In the genomic region with DNA sequence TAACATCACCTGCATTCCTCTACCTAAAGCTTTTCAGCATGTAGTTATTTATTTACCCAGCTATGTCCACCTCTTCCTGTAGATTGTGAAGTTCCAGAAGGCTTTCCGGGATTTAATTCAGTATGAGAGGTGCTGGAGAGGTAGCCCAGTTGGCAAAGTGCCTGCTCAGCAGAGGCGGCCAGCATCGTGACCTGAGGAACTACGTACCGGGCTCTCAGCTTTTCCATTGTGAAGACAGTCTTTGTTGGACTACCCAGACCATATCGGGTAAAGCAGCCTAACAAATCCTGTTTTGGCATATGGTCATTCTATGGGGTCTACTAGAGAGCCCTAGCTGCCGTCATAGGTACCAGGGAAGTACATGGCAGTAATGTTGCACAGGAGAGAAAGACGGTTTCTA, we compare ENCODE assay signal across 17 mouse cellular contexts. TPM values are rescaled to one million over a fixed set of nuclear protein-coding genes. Genes with fewer than 3 reads are reported as not detected.
DNase-seq lines count a peak whose midpoint lies in the region; ATAC-seq and TF ChIP-seq lines count a peak whose summit lies in the region.
"Had no signal": no experiment of that assay in that cellular context is flagged by ENCODE, and none has a peak within 500 bp of the region (broad histone marks: within the 10 kb centered on the region; RNA-seq: fewer than 3 reads in every experiment).

No protein-coding gene starts in this region.

- no peak overlapping the region for H3K27ac ChIP-seq in heart, adult 2 months
- H3K27ac ChIP-seq in lung, postnatal 0 days (ENCODE audit: low read length), result no peak overlapping the region
- H3K27ac ChIP-seq in midbrain, embryonic 13.5 days, result no peak overlapping the region
- H3K27ac ChIP-seq: forebrain, embryonic 12.5 days; hindbrain, embryonic 12.5 days; limb, embryonic 13.5 days; liver, embryonic 13.5 days; macrophage; midbrain, embryonic 10.5 days had no signal

- no peaks in the 10 kb centered on the region for H3K36me3 ChIP-seq in heart, adult 2 months (ENCODE audit: control insufficient read depth, insufficient read depth, low read length)
- H3K36me3 ChIP-seq in lung, postnatal 0 days (ENCODE audit: insufficient read depth, low read length), result no peaks in the 10 kb centered on the region
- no peaks in the 10 kb centered on the region for H3K36me3 ChIP-seq in midbrain, embryonic 13.5 days
- H3K36me3 ChIP-seq: forebrain, embryonic 12.5 days; hindbrain, embryonic 12.5 days; limb, embryonic 13.5 days; liver, embryonic 13.5 days; midbrain, embryonic 10.5 days had no signal

- H3K79me2 ChIP-seq in heart, adult 2 months (replicated peaks; ENCODE audit: control insufficient read depth, insufficient read depth, low read length), result no peaks in the 10 kb centered on the region

- no peaks in the 10 kb centered on the region for H3K27me3 ChIP-seq in heart, adult 2 months (ENCODE audit: control insufficient read depth, insufficient read depth, low read length)
- H3K27me3 ChIP-seq in lung, postnatal 0 days (replicated peaks; ENCODE audit: insufficient read depth, low read length), result no peaks in the 10 kb centered on the region
- no peaks in the 10 kb centered on the region for H3K27me3 ChIP-seq in midbrain, embryonic 13.5 days
- H3K27me3 ChIP-seq: forebrain, embryonic 12.5 days; hindbrain, embryonic 12.5 days; limb, embryonic 13.5 days; liver, embryonic 13.5 days had no signal

- H3K9me3 ChIP-seq in lung, postnatal 0 days (ENCODE audit: low read length), result no peaks in the 10 kb centered on the region
- H3K9me3 ChIP-seq in midbrain, embryonic 13.5 days, result no peaks in the 10 kb centered on the region
- H3K9me3 ChIP-seq: forebrain, embryonic 12.5 days; hindbrain, embryonic 12.5 days; limb, embryonic 13.5 days; liver, embryonic 13.5 days; midbrain, embryonic 10.5 days had no signal

- DNase-seq in heart, postnatal 4 days, result peak; percentile 17
- DNase-seq in heart, adult 2 months, result no peak
- DNase-seq in fat pad, adult 2 months (ENCODE audit: extremely low read depth, low read depth, low spot score), result peak; percentile 39
- DNase-seq in kidney, postnatal 10 days, result peak; percentile 36
- DNase-seq in lung, postnatal 0 days (ENCODE audit: low spot score), result peak; percentile 59
- no peak for DNase-seq in spleen, postnatal 14 days (ENCODE audit: low spot score in 2 of 2)
- DNase-seq: adrenal gland, adult 2 months; liver, embryonic 13.5 days; retina, postnatal 1 day; right cerebral cortex, postnatal 4 days had no signal

- peak; percentile 53 for ATAC-seq in lung, postnatal 0 days
- ATAC-seq in midbrain, embryonic 13.5 days, result no peak
- ATAC-seq: inflammation-experienced regulatory T-cells, adult 6 months had no signal

- no peaks in the 10 kb centered on the region for H3K4me1 ChIP-seq in heart, adult 2 months (ENCODE audit: control insufficient read depth, insufficient read depth, low read length)
- peaks cover 4% of the 10 kb centered on the region; the same call in 1 of the 2 replicates for H3K4me1 ChIP-seq in lung, postnatal 0 days (ENCODE audit: insufficient read depth, low read depth, low read length)
- no peaks in the 10 kb centered on the region for H3K4me1 ChIP-seq in midbrain, embryonic 13.5 days (replicated peaks)
- H3K4me1 ChIP-seq: hindbrain, embryonic 12.5 days; limb, embryonic 13.5 days; liver, embryonic 13.5 days had no signal

- no peak overlapping the region; the same call in 1 of the 2 replicates for H3K4me2 ChIP-seq in lung, postnatal 0 days (replicated peaks; ENCODE audit: low read depth, low read length)
- no peak overlapping the region for H3K4me2 ChIP-seq in midbrain, embryonic 13.5 days (replicated peaks)
- H3K4me2 ChIP-seq: forebrain, embryonic 12.5 days; hindbrain, embryonic 12.5 days; limb, embryonic 13.5 days; liver, embryonic 13.5 days had no signal

- 60% methylated on average over 8 of the region's 8 CpGs for WGBS in heart, adult 2 months
- 58% methylated on average over 8 of the region's 8 CpGs for WGBS in lung, postnatal 0 days
- 82% methylated on average over 8 of the region's 8 CpGs for WGBS in midbrain, embryonic 13.5 days

- H3K4me3 ChIP-seq in heart, adult 2 months, result no peak overlapping the region
- no peak overlapping the region for H3K4me3 ChIP-seq in lung, postnatal 0 days (ENCODE audit: low read depth, low read length)
- no peak overlapping the region for H3K4me3 ChIP-seq in midbrain, embryonic 13.5 days (replicated peaks)
- H3K4me3 ChIP-seq: forebrain, embryonic 12.5 days; hindbrain, embryonic 12.5 days; limb, embryonic 13.5 days; liver, embryonic 13.5 days; midbrain, embryonic 10.5 days had no signal

- H3K9ac ChIP-seq in heart, adult 2 months (ENCODE audit: low read depth, low read length), result no peak overlapping the region
- H3K9ac ChIP-seq in lung, postnatal 0 days (replicated peaks; ENCODE audit: low read depth), result no peak overlapping the region
- no peak overlapping the region for H3K9ac ChIP-seq in midbrain, embryonic 13.5 days (replicated peaks)
- H3K9ac ChIP-seq: forebrain, embryonic 12.5 days; hindbrain, embryonic 12.5 days; limb, embryonic 13.5 days; liver, embryonic 13.5 days had no signal

- no peak for TF ChIP-seq POLR2A in heart, adult 2 months (IDR thresholded peaks at IDR 0.05; ENCODE audit: insufficient read depth, low read depth, low read length)

- no peak for TF ChIP-seq EP300 in heart, adult 2 months (IDR thresholded peaks at IDR 0.05; ENCODE audit: insufficient read depth, low read depth, low read length)
- no peak for TF ChIP-seq EP300 in lung, postnatal 0 days (IDR thresholded peaks at IDR 0.05)

- no peak for TF ChIP-seq CTCF in heart, adult 2 months (IDR thresholded peaks at IDR 0.05)
- TF ChIP-seq CTCF in lung, postnatal 0 days (IDR thresholded peaks at IDR 0.05), result no peak

- intact Hi-C loops in heart, adult 2 months (cut with DNase I), result no loop called here

RNA-seq across cellular contexts. Expression of a gene that starts 33.1 kb away (rescaled TPM):
- total RNA-seq in heart, postnatal 4 days (2021), result 10 to 100 TPM; 53.1 TPM
- total RNA-seq in heart, adult 2 months (2021), result 10 to 100 TPM; 40.4 to 45.4 TPM
- 8.2 and 20.4 TPM in 2 replicates for polyA plus RNA-seq in heart, adult 2 months (2012; rRNA removed)
- polyA plus RNA-seq in lung, postnatal 0 days (2015; fragmentation: Nextera tagmentation; extraction: Ambion mirVana), result 17.9 and 22.2 TPM in 2 replicates
- 10.9 and 13.0 TPM in 2 replicates for polyA plus RNA-seq in midbrain, embryonic 13.5 days (2015; fragmentation: Nextera tagmentation; extraction: Ambion mirVana)

RNA-seq across cellular contexts. Expression of a gene that starts 45.3 kb away (rescaled TPM):
- total RNA-seq in heart, postnatal 4 days (2021), result 10 to 100 TPM; 90.9 to 95.8 TPM
- 10 to 100 TPM; 32.7 to 33.0 TPM for total RNA-seq in heart, adult 2 months (2021)
- 7.2 and 8.6 TPM in 2 replicates for polyA plus RNA-seq in heart, adult 2 months (2012; rRNA removed)
- 55.9 and 66.4 TPM in 2 replicates for polyA plus RNA-seq in lung, postnatal 0 days (2015; fragmentation: Nextera tagmentation; extraction: Ambion mirVana)
- polyA plus RNA-seq in midbrain, embryonic 13.5 days (2015; fragmentation: Nextera tagmentation; extraction: Ambion mirVana), result 182 and 192 TPM in 2 replicates

RNA-seq across cellular contexts. Expression of a gene that starts 59.5 kb away (rescaled TPM):
- 10 to 100 TPM; 68.4 to 71.9 TPM for total RNA-seq in heart, postnatal 4 days (2021)
- total RNA-seq in heart, adult 2 months (2021), result 10 to 100 TPM; 57.2 to 61.4 TPM
- polyA plus RNA-seq in heart, adult 2 months (2012; rRNA removed), result 19.5 and 34.4 TPM in 2 replicates
- 257 and 273 TPM in 2 replicates for polyA plus RNA-seq in lung, postnatal 0 days (2015; fragmentation: Nextera tagmentation; extraction: Ambion mirVana)
- polyA plus RNA-seq in midbrain, embryonic 13.5 days (2015; fragmentation: Nextera tagmentation; extraction: Ambion mirVana), result 453 and 473 TPM in 2 replicates

Comparison
In these comparisons a context has a peak if more than half of its experiments do, and no peak if none do; other contexts are left out.
1. DNase-seq: peak in heart, postnatal 4 days (single experiment), fat pad, adult 2 months (single experiment), kidney, postnatal 10 days (single experiment) and lung, postnatal 0 days (single experiment); none in heart, adult 2 months (0 of 2) and spleen, postnatal 14 days (0 of 2).